Mouse (Mus musculus) heart, embryonic 10.5 days (tissue): ENCODE measurements at regions not wholly inside any gene's neighbourhood (a gene's known extent, or its start where the extent isn't known, plus 50 kb on each side); places are given as distances from the start of the nearest gene placed in this dataset.

Experiments used
- DNase-seq: peaks from one replicate; pipeline ENCODE4 v3.0.0-alpha.2; 2017; ENCODE audit warnings: low spot score
- H3K27ac ChIP-seq: fragments of 300-500 bp; sonication (generic); 2 replicates; pipeline ENCODE4 v1.5.1; 2016; ENCODE audit warnings: mild to moderate bottlenecking
- H3K27me3 ChIP-seq: fragments of 300-500 bp; sonication (generic); 2 replicates; pipeline ENCODE4 v1.6.1; 2016; ENCODE audit warnings: mild to moderate bottlenecking; ENCODE audit not compliant: poor library complexity, insufficient read depth, severe bottlenecking
- H3K36me3 ChIP-seq: fragments of 300-500 bp; sonication (generic); 2 replicates; pipeline ENCODE4 v1.6.1; 2016; ENCODE audit warnings: mild to moderate bottlenecking, moderate library complexity
- H3K4me1 ChIP-seq: fragments of 300-500 bp; sonication (generic); 2 replicates; pipeline ENCODE4 v1.6.1; 2016; ENCODE audit warnings: mild to moderate bottlenecking
- H3K4me3 ChIP-seq: fragments of 300-500 bp; sonication (generic); 2 replicates; pipeline ENCODE4 v1.5.1; 2016; ENCODE audit warnings: mild to moderate bottlenecking, moderate library complexity
- H3K9me3 ChIP-seq: fragments of 300-500 bp; sonication (generic); 2 replicates; pipeline ENCODE4 v1.6.1; 2016; ENCODE audit warnings: mild to moderate bottlenecking, moderate library complexity
- WGBS: fragments of 180-500 bp; shearing (Covaris S2); methylation state at CpG from one replicate; pipeline ENCODE4 v1.1.7; 2016; 5-methylcytosine and 5-hydroxymethylcytosine counted together

- no peak for DNase-seq
- 87% methylated on average over 3 of the region's 3 CpGs for WGBS
- Histone ChIP-seq H3K4me1 (no peaks in the 10 kb centered on the region), H3K4me3 (no peak overlapping the region), H3K27me3 (no peaks in the 10 kb centered on the region), H3K9me3 (no peaks in the 10 kb centered on the region), H3K36me3 (no peaks in the 10 kb centered on the region), H3K27ac (no peak overlapping the region)
Measured at GRCm38 (mm10) chr14:29879283-29879682, 88.8 kb upstream of the Selenok start.

DNA sequence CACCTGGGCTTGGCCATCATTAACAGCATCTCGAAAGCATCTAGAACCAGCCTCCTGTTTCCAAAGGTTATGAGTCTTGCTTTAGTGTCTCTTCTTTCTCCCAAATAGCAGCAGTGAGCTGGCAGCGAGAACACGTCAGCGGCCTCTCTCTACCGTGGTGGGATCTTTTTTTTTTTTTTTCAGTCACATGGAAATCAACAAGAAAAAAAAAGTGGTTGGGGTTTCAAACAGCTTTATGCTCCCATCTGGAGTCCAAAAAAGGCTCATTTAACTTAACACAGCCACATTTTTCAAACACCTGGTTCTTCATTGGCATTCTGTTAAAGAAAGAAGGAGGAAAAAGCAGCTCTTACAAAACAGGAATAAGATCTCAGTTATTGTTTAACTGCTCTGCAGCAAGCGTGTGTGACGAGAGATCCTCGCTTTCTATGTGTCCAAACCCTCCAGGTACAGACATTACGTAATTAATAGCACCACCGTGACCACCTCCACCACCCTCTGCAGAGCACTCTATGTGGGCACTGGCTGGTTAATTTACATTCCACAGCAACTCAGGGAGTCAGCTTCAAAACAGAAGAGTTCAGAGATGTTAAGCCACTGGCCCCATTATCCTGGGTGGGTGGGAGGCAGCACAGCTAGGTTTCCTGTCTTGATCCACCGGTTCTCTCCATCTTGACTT lies 85.3 kb upstream of the Selenok start:
- Histone ChIP-seq H3K4me1 (no peaks in the 10 kb centered on the region), H3K9me3 (no peaks in the 10 kb centered on the region), H3K27me3 (no peaks in the 10 kb centered on the region), H3K4me3 (no peak overlapping the region), H3K27ac (no peak overlapping the region), H3K36me3 (no peaks in the 10 kb centered on the region)
- peak; percentile 64 for DNase-seq
- WGBS: 79% methylated on average over 11 of the region's 11 CpGs

- H3K27ac ChIP-seq: no peak overlapping the region
Measured at GRCm38 (mm10) chr14:29895332-29895988, 72.6 kb upstream of the Selenok start.

DNA sequence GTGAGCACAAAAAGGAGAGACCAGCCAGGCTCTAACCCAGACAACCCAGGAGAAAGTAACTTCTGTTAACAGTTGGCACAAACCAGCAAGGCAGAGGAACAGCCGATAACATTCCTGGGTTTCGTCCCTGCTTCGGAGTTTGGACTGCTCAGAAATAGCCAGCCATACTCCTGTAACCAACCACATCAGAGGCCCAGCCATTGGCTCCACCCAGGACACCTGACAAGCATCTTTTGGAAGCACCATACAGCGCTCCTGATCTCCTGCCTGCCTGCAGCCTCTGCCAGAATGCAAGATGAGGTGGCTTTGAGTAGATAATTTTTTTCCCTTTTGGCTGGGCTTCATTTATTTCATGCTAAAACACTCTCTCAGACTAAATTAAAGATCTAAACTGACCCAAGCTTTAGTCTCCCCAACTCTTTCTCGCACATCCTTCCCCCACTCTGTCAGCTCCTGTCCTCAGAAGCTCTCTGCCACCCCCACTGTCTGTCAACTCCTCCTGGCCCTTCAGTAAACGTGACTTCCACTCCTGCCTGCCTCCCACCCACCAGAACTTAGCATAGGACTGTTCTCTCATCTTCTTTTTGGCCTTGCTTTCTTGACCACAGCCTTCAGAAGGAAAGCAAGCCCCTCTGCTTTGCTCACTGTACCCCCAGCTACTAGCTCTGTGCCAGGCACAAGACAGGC lies 72.0 kb upstream of the Selenok start:
- H3K27ac ChIP-seq: no peak overlapping the region
- 56% methylated on average over 6 of the region's 6 CpGs for WGBS

More at GRCm38 (mm10) chr14:29895332-29895988, 72.6 kb upstream of the Selenok start:
- Histone ChIP-seq H3K36me3 (no peaks in the 10 kb centered on the region), H3K4me3 (no peak overlapping the region), H3K4me1 (peaks cover 3% of the 10 kb centered on the region; the same call in 1 of the 2 replicates), H3K27me3 (no peaks in the 10 kb centered on the region), H3K9me3 (no peaks in the 10 kb centered on the region)
- DNase-seq: peak; percentile 73
- 92% methylated on average over 2 of the region's 2 CpGs for WGBS

DNA sequence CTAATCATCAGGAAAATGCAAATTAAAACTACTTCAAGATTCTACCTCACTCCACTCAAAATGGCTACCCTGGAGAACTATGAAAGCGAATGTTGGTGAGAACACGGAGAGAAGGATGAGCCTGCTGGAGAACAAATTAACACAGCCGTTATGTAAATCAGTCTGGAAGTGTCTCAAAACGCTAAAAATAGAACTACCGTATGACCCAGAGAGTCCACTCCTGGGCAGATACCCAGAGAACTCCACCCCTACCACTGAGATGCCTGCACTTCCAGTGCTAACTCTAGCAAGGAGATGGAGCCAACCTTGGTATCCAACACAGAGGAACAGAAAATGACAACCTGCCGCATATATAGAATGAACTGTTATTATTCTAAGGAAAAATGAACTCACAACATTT lies 67.2 kb upstream of the Selenok start:
- no peaks in the 10 kb centered on the region for H3K4me1 ChIP-seq
- no peaks in the 10 kb centered on the region for H3K9me3 ChIP-seq
- no peaks in the 10 kb centered on the region for H3K27me3 ChIP-seq
- WGBS: 65% methylated on average over 6 of the region's 6 CpGs
- DNase-seq: peak; percentile 20
- no peak overlapping the region for H3K27ac ChIP-seq
- H3K36me3 ChIP-seq: no peaks in the 10 kb centered on the region
- no peak overlapping the region for H3K4me3 ChIP-seq

More for the DNA sequence above, 72.0 kb upstream of the Selenok start:
- Histone ChIP-seq H3K9me3 (no peaks in the 10 kb centered on the region), H3K4me1 (peaks cover 3% of the 10 kb centered on the region; the same call in 1 of the 2 replicates), H3K27me3 (no peaks in the 10 kb centered on the region), H3K4me3 (no peak overlapping the region), H3K36me3 (no peaks in the 10 kb centered on the region)
- peak; percentile 63 for DNase-seq

DNA sequence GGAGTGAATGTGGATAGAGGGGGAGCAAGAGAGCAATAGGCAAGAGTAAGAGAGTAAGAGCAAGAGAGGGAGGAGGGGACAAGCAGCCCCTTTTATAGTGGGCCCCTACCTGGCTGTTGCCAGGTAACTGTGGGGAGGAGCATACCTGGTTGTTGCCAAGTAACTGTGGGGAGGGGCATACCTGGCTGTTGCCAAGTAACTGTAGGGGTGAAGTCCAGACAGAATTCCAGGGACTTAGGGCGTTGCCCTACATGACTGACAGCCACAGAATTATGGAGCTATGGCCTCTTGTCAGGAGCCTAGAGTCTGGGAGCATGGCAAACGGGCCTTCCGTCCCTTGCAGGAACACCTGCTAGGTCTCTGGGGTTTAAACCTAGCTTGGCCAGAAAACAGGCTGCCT lies 64.5 kb upstream of the Selenok start:
- H3K36me3 ChIP-seq: no peaks in the 10 kb centered on the region
- H3K9me3 ChIP-seq: no peaks in the 10 kb centered on the region
- H3K4me3 ChIP-seq: no peak overlapping the region
- no peaks in the 10 kb centered on the region for H3K27me3 ChIP-seq
- H3K27ac ChIP-seq: no peak overlapping the region
- no peaks in the 10 kb centered on the region for H3K4me1 ChIP-seq
- WGBS: 74% methylated on average over 3 of the region's 3 CpGs
- DNase-seq: no peak

DNA sequence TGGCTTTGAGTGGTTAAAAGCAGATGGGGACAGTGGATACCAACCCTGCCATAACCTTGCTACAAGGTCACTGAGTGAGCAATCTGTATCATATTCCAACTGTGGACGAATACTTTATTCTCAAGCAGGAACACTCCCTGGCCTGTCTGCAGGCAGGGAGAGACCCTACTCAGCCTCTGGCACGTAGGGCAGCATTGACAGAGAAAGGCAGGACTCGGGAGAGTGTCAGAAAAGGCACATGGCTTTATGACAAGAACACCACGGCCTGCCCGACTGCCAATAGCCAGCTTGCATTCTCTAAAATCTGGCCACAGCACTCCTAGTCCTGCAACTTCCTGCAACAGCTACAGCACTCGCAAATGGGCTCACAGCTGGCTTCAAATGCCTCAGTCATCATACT lies 63.3 kb upstream of the Selenok start:
- peaks cover 11% of the 10 kb centered on the region for H3K4me1 ChIP-seq
- H3K27me3 ChIP-seq: no peaks in the 10 kb centered on the region
- 71% methylated on average over 6 of the region's 6 CpGs for WGBS
- no peaks in the 10 kb centered on the region for H3K36me3 ChIP-seq
- H3K9me3 ChIP-seq: no peaks in the 10 kb centered on the region
- DNase-seq: no peak
- H3K4me3 ChIP-seq: no peak overlapping the region
- H3K27ac ChIP-seq: no peak overlapping the region

GRCm38 (mm10) chr14:29909741-29910140 lies 58.4 kb upstream of the Selenok start:
- Histone ChIP-seq H3K4me1 (peaks cover 12% of the 10 kb centered on the region), H3K9me3 (no peaks in the 10 kb centered on the region), H3K27me3 (no peaks in the 10 kb centered on the region), H3K36me3 (no peaks in the 10 kb centered on the region), H3K4me3 (no peak overlapping the region), H3K27ac (no peak overlapping the region)
- 14% methylated on average over 8 of the region's 8 CpGs for WGBS
- no peak for DNase-seq
